Mouse (Mus musculus) ZHBTc4 (cell line): Measurements from ENCODE around the gene Gng7.

Source experiments
- DNase-seq: peaks from one replicate; pipeline ENCODE4 v3.0.0-alpha.2; 2011; ENCODE audit warnings: low read depth, low spot score

The Gng7 gene

DNA sequence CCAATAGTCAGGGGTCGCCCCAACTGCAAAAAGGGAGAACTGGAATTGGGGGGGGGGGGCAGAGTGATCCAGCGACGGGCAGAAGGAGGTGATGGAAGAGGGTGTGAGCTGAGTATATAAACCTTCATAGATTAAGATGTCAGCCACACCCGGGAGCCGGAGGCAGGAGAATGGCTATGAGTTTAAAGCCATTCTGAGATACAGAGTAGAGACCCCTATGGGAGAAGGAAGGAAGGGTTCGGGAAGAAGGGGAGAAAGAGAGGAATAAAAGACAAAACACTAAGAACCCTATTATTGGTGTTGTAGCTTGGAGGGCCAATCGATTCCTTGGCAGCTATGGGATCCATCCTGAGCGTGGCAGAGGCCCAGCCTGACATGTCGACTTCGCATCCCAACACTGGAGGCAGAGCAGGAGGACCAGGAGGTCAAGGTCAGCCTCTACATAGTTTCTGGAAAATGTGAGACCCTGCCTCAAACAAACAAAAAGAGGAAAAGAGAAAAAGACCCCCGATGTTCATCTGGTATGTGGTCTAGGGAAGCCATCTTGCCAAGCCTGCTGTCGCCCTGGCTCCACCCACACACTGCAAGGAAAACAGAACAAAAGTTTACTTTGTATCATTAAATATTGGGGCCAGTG, 11.0 kb upstream of the Gng7 start, which contains the start of gene Diras1:
Gene Diras1 (minus strand): TSS at position 24 of the 637 bp plus-strand sequence.
- no peak for DNase-seq

DNA sequence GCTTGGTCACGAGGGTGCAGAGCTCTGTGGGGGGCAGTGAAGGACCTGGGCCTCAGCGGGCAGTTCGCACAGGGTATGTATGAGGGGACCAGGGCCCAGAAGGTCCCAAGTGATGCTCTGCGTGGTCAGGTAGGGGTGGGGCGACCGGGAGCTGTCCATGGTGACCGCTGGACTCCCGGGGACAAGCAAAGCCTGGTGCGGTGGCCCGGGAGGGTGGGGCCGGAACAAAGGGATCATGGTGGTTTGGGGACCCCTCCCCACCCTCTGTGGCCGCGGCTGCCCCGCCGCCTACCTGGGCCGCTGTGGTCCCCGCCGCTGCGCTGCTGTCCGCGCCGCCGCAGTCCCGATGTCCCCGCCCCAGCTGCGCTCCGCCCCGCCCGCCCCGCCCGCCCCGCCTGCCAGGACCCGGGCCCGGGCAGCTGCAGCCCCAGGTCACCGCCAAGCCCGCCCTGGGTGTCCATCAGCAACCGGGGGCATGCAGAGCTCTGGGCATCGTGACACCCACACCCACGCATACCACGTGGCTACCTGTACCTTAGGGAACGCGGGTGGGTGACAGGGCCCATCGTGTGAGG, 10.4 kb upstream of the Gng7 start:
- no peak for DNase-seq

DNA sequence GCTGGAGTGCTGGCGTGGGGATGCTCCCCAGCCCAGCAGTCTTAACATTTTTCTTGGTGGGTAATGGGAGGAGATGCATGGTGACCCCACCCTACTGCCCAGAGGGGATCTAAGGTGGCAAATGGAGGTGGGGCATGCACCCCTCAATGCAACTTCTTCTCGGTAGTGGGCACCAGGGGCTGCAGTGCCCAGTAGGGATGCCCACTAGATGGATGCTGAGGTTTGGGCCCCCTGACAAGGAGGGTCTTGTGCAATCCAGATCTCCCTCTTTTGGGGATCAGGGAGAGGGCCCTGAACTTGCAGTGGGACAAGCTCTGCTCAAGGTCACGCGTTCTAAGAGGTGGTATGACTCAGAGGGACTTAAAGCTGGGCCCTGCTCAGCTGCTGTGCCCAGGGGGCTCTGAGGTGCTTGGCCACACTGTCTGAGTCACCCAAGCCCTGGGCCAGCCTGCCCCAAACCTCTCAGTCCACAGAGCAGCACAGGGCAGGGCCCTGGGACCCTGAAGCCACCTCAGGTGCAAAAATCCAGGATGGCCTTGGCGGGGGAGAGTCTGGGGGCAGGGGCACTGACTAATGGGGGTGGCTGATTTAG, 9.7 kb upstream of the Gng7 start:
- no peak for DNase-seq

DNA sequence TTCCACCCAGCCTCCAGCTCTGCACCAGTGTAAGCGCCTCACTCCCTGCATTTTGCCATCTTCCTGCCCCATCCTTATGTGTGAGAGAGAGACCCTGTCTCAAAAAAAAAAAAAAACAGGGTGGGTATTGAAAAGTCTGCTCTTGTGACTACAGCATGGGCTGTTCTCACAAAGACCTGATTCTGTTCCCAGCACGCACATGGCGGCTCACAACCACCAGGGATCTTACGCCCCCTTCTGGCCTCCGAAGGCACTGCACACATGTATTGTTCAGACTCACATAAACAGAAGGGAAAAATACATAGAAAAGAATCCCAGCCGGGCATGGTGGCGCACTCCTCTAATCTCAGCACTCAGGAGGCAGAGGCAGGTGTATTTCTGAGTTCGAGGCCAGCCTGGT, 8.0 kb upstream of the Gng7 start:
- DNase-seq, result peak; percentile 93

DNA sequence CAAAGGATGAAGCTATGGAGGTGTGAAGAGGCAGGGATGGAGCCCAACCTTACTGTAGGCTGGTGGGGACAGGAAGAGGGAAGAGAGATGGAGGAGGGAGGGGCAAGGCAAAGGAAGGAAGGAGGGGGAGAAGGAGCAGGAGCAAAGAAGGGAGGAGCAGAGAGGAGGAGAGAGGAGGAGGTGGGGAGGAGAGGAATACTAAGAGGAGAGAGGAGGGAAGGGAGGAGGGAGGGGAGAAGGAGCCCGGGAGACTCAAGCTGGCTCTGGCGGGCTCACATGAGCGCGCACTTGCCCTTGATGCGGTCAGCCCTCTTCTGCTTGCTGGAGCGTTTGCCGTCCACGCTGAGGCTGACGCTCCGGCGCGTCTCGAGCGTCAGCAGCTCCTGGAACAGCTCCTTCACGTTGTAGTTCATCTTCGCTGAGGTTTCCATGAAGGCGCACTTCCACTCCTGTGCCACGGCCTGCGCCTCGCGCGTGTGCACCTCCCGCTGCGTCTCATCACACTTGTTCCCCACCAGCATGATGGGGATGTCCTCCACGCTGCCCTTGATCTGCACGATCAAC, 6.9 kb upstream of the Gng7 start:
- DNase-seq, result peak; percentile 39

DNA sequence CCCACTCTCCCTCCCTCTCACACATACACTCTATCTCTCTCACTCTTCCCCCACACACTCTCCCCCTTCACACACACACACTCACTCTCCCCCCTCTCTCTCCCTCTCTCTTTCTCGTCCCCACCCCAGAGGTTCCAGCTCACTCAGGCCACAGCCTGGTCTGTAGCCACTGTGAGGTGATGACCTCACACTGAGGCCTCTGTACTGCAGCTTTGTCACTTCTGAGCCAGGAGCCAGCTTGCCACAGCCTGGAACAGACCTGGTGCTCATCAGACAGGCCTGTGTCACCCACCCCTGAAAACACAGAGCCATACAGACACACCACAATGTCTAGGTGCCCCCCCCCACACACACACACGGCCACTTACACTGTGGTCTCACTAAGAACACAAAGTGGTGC, 5.5 kb upstream of the Gng7 start:
- no peak for DNase-seq

DNA sequence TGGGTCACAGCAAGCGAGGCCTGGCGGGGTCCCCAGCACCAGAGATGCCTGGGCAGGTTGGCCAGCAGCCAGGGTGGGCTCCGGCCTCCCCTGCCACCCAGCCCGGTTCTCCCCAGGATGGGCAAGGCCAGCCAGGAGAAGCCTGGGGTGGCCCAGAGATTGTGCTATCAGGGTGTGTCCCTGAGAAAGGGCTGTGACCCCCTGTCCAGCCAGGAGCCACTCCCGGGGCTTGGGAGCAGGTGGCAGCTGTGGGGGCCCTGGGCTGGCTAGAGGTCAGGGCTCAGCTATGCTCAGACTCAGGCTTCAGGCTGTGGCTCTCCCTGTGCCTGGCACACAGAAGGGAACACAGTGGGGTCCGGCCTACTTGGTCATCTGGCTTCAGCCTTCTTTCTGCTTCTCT, 4.9 kb upstream of the Gng7 start:
- no peak for DNase-seq

DNA sequence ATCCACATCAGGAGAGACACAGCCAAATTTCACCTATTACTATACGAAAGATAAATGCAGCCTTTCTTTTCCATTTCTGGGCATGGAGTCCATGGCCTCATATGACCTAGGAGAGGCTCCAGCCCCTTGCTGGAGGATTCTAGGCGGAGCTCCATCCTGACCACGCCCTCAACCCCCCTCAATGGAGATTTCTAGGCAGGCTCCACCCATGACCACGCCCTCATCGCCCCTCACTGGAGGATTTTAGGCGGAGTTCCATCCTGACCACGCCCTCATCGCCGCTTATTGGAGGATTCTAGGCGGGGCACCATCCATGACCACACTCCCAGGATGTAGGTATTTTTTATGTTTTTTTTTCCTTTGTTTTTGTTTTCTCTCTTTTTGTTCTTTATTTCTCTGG, 3.6 kb upstream of the Gng7 start:
- DNase-seq, result peak; percentile 97

DNA sequence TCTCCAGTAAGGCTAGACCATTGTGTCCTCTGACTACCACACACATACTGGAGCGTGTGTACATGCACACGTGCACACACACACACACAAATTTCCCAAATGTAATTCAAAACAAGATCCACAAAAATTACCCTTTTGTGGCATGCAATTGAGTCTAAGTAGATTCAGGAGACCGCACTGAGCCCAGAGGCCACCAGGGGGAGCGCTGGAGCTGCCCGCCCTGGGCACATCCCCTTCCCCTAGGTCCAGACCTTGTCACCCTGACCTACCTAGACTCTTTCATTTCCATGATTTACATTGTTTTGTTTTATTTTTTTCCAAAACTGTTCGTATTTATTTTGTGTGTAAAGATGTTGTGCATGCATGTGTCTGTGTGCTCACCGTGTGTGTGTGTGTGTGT, 1.9 kb upstream of the Gng7 start:
- DNase-seq, result peak; percentile 85

DNA sequence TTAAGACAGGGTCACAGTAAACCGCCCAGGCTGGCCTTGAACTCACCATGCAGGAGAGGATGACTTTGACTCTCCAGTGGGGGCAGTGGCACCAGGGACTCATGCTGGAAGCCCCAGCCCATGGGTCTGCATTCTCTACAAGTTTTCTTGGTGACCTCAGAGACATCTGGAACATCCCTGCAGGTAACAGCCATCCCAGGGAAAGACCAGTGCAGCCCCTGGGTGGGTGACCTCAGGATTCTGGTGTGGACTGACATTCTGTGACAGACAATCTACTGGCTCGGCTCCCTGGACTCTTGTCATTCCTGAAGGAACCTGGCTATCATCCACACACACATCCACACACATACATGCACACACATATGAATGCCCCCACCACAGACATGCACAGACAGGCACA, 921 bp upstream of the Gng7 start:
- no peak for DNase-seq

DNA sequence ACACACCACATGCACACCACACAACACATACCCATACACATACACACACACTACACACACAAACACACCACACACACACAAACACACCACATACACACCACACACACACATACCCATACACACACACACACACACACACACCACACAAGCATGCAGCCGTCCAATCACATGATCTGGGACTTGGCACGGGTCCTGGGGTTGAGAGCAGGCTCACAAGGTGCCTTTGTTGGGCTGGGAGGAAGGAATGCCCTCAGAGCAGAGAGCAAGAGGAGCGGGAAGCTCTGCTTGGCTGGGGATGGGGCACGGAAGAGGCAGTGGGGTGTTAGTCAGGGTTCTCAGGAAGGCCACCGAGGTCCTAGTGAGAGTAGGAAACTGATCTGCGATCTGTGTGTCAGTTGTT, 3.9 kb downstream of the Gng7 start:
- no peak for DNase-seq

DNA sequence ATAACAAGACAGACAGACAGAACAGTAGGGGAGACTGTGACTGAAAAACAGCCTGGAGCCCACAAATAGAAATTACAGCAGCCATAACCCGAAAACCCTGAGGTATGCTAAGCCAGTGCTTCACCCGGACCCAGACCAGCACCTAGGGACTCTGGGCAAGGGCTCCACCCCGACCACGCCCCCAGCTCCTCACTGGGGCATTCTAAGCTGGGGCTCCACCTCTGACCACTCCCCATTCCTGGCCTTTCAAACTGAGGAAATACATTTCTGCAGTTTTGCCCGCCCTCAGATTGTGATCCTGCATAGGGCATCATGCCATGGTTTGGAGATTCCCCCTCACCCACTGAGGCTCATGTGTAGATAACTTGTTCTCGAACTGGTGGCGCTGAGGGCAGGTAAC, 7.5 kb downstream of the Gng7 start:
- DNase-seq, result peak; percentile 75

DNA sequence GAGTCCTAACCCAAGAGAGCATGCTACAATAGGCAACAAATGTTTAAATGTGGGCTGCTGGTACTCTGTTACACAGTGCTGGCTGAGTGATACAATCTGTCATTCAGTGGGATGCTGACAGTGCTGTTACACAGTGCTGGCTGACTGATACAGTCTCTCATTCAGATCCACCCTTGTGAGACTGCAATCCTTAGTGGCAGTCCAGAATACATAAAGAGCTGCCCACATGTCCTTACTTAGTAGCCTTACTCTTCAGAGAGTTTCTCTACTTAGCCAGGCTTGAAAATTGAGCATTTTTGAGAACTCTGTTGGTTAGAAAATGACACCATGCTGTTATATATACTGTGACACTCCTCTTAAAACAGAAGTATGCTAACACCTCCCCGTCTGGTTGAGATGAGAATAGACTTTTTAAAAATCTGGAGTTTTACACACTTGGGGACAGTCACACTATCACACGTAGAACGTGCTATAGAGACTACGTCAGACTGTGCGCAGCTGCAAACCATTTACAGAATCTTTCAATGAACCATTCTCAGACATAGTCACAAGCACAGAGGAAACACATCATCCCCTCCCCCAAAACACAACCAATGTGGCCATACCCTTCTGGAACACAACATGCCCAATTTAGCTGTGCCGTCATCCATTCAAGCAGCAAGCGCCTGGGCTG, 8.6 kb downstream of the Gng7 start:
- no peak for DNase-seq

DNA sequence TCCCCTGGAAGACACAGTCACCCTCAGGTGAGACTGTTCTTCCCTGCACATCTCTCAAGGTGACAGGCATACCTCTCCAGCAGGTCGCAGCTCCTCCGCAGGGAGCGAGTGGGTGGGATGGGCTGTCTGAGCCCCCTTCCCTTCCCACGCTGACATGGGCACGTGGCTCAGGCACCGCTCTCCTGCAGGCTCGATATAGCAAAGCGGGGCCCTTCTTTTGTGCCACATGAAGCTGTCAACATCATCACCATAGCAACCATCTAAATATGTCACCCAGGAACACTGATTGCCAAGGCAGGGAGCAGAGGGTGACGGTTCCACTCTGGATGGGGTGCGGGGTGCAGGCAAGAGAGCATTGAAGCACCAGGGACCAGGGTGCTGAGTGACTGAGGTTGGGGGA, 13.6 kb downstream of the Gng7 start:
- DNase-seq, result no peak

DNA sequence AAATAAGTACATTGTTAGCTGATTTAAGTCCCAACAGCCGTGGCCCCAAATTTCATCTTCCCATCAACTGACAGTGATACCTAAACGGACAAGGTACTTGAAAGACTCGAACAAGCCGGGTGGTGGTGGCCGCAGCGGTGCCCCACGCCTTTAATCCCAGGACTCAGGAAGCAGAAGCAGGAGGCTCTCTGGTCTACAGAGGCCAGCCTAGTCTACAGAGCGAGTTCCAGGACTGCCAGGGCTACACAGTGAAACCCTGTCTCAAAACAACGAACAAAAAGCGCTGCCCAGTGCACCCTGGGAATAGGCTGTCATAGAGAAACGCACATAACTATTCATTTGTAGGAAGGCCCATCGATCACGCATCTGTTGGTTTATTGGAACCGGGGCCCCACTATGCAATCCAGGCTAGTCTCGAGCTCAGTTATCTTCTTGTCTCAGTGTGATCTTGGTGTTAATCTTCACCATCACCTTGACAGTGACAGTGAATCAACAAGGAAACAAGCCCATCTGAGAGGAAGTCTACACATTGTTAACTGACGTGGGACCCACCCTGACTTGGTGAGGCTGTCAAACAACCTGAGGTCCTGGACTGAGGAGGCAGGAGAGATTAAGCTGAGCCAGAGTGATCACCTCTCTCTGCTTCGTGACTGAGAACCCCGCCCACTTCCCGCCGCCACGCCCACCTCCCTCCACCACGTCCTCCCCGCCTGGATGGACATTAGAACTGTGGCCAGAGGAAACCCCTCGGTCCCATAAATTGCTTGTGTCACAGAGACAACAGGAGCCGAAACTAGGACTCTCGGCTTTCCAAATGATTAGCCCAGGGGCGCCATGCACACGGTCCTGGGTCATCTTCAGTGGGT, 14.3 kb downstream of the Gng7 start:
- no peak for DNase-seq

DNA sequence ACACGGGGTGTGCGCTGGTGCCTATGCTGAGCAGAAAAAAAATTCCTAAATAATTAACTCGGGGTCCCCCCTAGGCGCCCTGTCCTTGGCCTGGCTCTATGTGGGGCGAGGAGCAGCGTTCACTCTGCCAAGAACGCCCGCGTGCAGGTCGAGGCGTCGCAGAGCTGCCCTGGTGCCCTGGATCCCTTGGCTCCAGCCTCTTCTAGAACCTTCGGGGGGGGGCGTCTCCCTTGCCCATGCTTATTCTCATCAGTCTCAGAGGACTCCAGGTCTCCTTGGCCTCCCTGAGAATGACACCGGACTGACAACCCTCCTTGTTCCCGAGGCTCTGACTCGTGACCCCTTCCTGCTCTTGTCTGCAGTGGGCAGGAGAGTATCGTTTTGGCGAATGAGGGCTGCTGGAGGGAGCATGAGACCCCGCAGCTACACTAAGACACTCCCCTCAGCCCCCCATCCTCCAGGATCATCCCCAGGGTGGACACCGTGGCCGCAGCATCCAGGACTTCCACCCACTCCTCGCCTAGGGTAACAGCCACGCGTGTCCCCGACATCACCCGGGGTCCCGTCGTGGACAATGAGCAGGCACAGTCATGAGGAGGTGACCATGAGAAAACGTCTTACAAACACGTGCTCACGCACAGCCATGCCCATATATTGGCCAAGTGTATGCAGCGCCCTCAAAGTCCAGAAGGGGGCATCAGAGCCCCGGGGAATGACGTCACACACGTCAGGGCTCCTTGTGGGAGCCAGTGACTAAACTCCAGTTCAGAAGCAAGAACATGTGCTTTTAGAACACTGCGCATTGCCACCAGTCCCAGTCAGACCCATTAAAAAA, 15.2 kb downstream of the Gng7 start:
- DNase-seq, result peak; percentile 93

DNA sequence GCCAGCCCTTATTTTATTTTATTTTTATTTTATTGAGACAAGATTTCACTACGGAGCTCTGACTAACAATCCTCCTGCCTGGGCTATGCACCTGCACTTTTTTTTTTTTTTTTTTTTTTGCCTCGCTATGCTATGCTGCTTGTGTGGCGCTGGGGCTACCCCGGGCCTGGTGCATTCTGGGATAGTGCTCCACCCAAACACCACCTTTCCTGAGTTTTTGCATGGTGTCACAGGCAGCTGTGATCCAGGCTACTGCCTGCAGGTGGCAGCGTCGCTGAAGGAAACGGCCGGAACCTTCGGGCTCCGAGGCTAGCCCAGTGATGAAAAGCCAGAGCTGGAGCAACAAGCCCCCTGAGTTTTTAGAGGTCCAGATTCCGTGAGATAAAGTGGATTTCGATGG, 16.0 kb downstream of the Gng7 start:
- DNase-seq, result peak; percentile 92

DNA sequence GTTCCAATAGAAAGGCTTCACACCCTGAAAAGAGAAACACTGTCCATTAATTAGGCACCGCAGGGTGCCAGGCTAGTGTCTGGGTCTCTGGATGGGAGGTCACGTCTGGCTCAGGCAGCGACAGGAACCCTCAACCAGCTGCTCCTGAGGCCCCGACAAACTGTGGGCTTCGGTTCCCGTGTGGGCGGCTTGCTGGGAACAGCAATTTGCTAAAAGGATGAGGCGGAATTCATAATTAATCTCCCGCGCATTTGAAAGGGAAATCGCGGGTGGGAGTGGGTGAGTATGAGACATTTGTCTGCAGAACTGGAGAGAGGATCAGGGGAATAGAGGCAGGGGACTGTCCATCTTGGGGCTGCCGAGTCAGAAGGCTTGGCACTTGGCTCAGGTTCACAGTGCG, 16.7 kb downstream of the Gng7 start:
- DNase-seq, result peak; percentile 42

DNA sequence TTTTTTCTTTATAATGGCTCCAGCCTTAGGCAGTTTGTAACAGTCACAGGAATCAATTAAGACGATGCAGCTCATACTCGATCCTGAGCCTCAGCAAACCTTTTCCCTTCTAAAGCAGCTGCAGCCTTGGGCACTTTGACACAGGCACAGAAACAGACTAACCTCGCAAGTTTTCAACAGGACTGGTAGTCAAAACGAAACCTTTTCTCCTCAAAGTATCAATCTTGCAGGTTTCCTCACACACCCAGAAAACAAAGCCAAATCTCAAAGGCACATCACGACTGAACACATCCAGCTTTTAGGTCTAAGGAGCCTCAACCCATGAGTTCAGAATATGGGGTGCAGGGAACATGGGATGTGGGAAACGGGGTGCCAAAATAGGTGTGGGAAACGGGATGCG, 17.4 kb downstream of the Gng7 start:
- no peak for DNase-seq

DNA sequence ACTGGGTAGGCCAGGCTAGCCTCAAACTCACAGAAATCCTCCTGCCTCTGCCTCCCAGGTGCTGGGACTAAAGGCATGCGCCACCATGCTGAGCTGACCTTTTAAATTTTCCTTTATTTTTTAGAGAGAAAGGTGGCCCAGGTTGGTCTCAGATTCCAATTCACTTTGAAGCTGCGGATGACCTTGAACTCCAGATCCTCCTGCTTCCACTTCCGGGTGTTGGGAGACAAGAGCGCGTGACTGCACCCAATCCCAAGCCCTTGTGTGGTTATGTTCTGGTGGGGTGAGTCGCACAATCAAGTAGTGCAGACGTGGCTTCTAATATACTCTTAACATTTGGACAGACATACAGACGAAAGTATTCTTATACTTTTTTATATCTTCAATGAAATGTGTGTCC, 18.2 kb downstream of the Gng7 start:
- peak; percentile 68 for DNase-seq
